Mouse (Mus musculus) spleen, postnatal 10 days (tissue): ENCODE results near the gene Josd1.

Experiments used
- DNase-seq, 2 experiments: peaks; one replicate each; pipeline ENCODE4 v3.0.0; 2021 to 2022; ENCODE audit warnings: low spot score in 2 of 2

The Josd1 gene

GRCm38 (mm10) chr15:79658531-79659375 lies 29.0 kb downstream of the Josd1 start, which contains the start of the genes Fam227a and Cby1:
Gene Fam227a, minus strand, starts transcription at chr15:79658956.
Gene Cby1, plus strand, starts transcription at chr15:79659199.
- DNase-seq, result peak; percentile 95 to 96

GRCm38 (mm10) chr15:79657837-79658530 lies 29.7 kb downstream of the Josd1 start:
- DNase-seq, result peak; percentile 92 to 94

- no peak for DNase-seq
These were observed 31.3 kb downstream of the Josd1 start for GRCm38 (mm10) chr15:79656451-79656850.

GRCm38 (mm10) chr15:79651481-79651880 lies 36.2 kb downstream of the Josd1 start:
- peak in 1 of 2 experiments; percentile 52 for DNase-seq

- DNase-seq, result peak; percentile 40 to 77
These were observed 37.1 kb downstream of the Josd1 start for GRCm38 (mm10) chr15:79650569-79650968.

- DNase-seq, result no peak
These were observed 39.6 kb downstream of the Josd1 start for GRCm38 (mm10) chr15:79648130-79648529.

- DNase-seq, result no peak
These were observed 42.2 kb downstream of the Josd1 start for GRCm38 (mm10) chr15:79645483-79645882.

- no peak for DNase-seq
These were observed 46.4 kb downstream of the Josd1 start for GRCm38 (mm10) chr15:79641135-79641817.

GRCm38 (mm10) chr15:79630471-79630870 lies 57.2 kb downstream of the Josd1 start:
- DNase-seq, result no peak
